Mouse (Mus musculus): ENCODE data around the gene Prdx5. TPM values are rescaled to one million over a fixed set of nuclear protein-coding genes. Genes with fewer than 3 reads are reported as not detected.

The Prdx5 gene
- total and polyA plus RNA-seq, 3 experiments, result 130 to 246 TPM; not detected in 1

DNA sequence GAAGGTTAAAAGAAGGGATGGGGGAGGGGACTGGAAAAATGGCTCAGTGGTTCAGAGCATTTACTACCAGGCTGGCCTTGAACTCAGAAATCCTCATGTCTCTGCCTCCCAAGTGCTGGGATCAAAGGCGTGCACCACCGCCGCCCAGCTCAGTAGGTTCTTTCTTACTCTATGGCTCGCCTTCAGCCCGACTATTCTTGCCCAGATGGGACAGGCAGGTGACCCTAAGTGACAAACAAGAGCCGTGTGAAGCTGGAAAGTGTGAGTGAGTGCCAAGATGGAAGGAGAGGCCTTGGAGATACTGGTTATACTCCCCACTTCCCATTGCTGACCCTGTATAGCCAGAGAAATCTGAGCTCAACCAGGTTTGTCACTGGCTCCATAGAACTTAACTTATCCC, 33.8 kb upstream of the Prdx5 start:
- peaks cover 0 to 2% of the 10 kb centered on the region in 2 experiments; a peak in 1 of 4 replicates for H3K36me3 ChIP-seq (ENCODE audit: control insufficient read depth in 1 of 2, insufficient read depth in 2 of 2, low read length in 2 of 2)
- H3K4me3 ChIP-seq (ENCODE audit: control insufficient read depth in 1 of 2, insufficient read depth in 1 of 2, low read depth in 2 of 2, low read length in 2 of 2), result no peak overlapping the region
- peaks cover 8% of the 10 kb centered on the region; the same call in 1 of the 2 replicates for H3K79me2 ChIP-seq (ENCODE audit: control insufficient read depth, insufficient read depth, low read length, poor library complexity)
- no peaks in the 10 kb centered on the region for H3K9me3 ChIP-seq (replicated peaks; ENCODE audit: insufficient read depth, low read length)
- H3K9ac ChIP-seq (ENCODE audit: control insufficient read depth, low read depth, low read length, poor library complexity, severe bottlenecking), result no peak overlapping the region
- H3K27ac ChIP-seq (ENCODE audit: control insufficient read depth, low read depth, low read length), result no peak overlapping the region
- TF ChIP-seq MYB (IDR thresholded peaks at IDR 0.05; ENCODE audit: low read depth, low read length), result no peak
- TF ChIP-seq ZKSCAN1 (IDR thresholded peaks at IDR 0.05; ENCODE audit: low read depth, low read length), result no peak
- TF ChIP-seq MAX (IDR thresholded peaks at IDR 0.05; ENCODE audit: low read length), result no peak
- no peak for TF ChIP-seq POLR2A (IDR thresholded peaks at IDR 0.05; ENCODE audit: control insufficient read depth in 1 of 2, insufficient read depth in 1 of 2, low read depth in 1 of 2, low read length in 2 of 2, poor library complexity in 1 of 2)
- no peak for TF ChIP-seq ZC3H11A (IDR thresholded peaks at IDR 0.05; ENCODE audit: low read depth, low read length)
- no peak for TF ChIP-seq ETS1 (IDR thresholded peaks at IDR 0.05; ENCODE audit: low read depth, low read length)
- peaks cover 0 to 10% of the 10 kb centered on the region in 2 experiments; a peak in 2 of 4 replicates for H3K4me1 ChIP-seq (ENCODE audit: control insufficient read depth in 1 of 2, insufficient read depth in 2 of 2, low read length in 2 of 2)
- DNase-seq (ENCODE audit: low read depth, low spot score), result no peak
- no peaks in the 10 kb centered on the region for H3K27me3 ChIP-seq (ENCODE audit: control insufficient read depth in 1 of 2, insufficient read depth in 2 of 2, low read length in 2 of 2)

DNA sequence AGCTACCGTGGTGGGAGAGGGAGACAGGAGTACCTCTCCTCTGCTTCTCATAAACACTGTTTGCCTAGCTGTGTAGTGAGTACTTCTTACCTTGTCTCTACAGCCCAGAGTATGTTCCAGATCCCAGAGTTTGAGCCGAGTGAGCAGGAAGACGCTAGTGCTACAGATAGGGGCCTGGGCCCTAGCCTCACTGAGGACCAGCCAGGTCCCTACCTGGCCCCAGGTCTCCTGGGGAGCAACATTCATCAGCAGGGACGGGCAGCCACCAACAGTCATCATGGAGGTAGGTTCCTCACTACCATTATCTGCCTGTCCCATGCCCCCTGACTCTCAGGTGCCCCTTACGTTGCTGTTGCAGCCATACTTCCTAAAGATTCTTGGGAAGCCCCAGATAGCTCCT, 32.9 kb upstream of the Prdx5 start:
- Histone ChIP-seq H3K27ac (ENCODE audit: control insufficient read depth, low read depth, low read length) (peak overlapping the region; percentile 41), H3K9me3 (replicated peaks; ENCODE audit: insufficient read depth, low read length) (no peaks in the 10 kb centered on the region), H3K4me1 (ENCODE audit: control insufficient read depth in 1 of 2, insufficient read depth in 2 of 2, low read length in 2 of 2) (peaks cover 0 to 10% of the 10 kb centered on the region in 2 experiments; a peak in 2 of 4 replicates), H3K79me2 (ENCODE audit: control insufficient read depth, insufficient read depth, low read length, poor library complexity) (peaks cover 8% of the 10 kb centered on the region; the same call in 1 of the 2 replicates), H3K4me3 (ENCODE audit: control insufficient read depth in 1 of 2, insufficient read depth in 1 of 2, low read depth in 2 of 2, low read length in 2 of 2) (peak overlapping the region; percentile 62 to 78), H3K9ac (ENCODE audit: control insufficient read depth, low read depth, low read length, poor library complexity, severe bottlenecking) (peak overlapping the region; percentile 75), H3K27me3 (ENCODE audit: control insufficient read depth in 1 of 2, insufficient read depth in 2 of 2, low read length in 2 of 2) (no peaks in the 10 kb centered on the region), H3K36me3 (ENCODE audit: control insufficient read depth in 1 of 2, insufficient read depth in 2 of 2, low read length in 2 of 2) (peaks cover 0 to 2% of the 10 kb centered on the region in 2 experiments; a peak in 1 of 4 replicates)
- no peak for DNase-seq (ENCODE audit: low read depth, low spot score)
- TF ChIP-seq E2F4 (IDR thresholded peaks at IDR 0.05; ENCODE audit: borderline replicate concordance, low read depth, low read length), result no peak
- TF ChIP-seq RAD21 (IDR thresholded peaks at IDR 0.05; ENCODE audit: low read depth, low read length), result no peak
- TF ChIP-seq TAL1 (IDR thresholded peaks at IDR 0.05; ENCODE audit: low read length), result no peak
- TF ChIP-seq JUND (IDR thresholded peaks at IDR 0.05; ENCODE audit: low read depth, low read length), result no peak
- TF ChIP-seq ZC3H11A (IDR thresholded peaks at IDR 0.05; ENCODE audit: low read depth, low read length), result no peak
- TF ChIP-seq CHD2 (IDR thresholded peaks at IDR 0.05; ENCODE audit: low read length), result no peak
- no peak for TF ChIP-seq NRF1 (IDR thresholded peaks at IDR 0.05; ENCODE audit: insufficient read depth, low read depth, low read length, poor library complexity, severe bottlenecking)
- no peak for TF ChIP-seq CTCF (IDR thresholded peaks at IDR 0.05 in 2 of 3, conservative IDR thresholded peaks at IDR 0.05 in 1 of 3; ENCODE audit: control insufficient read depth in 1 of 3, insufficient read depth in 1 of 3, low read depth in 2 of 3, low read length in 3 of 3, poor library complexity in 1 of 3, severe bottlenecking in 1 of 3)
- no peak for TF ChIP-seq TBP (IDR thresholded peaks at IDR 0.05; ENCODE audit: low read depth, low read length)
- no peak for TF ChIP-seq SMC3 (IDR thresholded peaks at IDR 0.05; ENCODE audit: low read depth, low read length)
- no peak for TF ChIP-seq NELFE (IDR thresholded peaks at IDR 0.05; ENCODE audit: low read depth, low read length)
- TF ChIP-seq HCFC1 (IDR thresholded peaks at IDR 0.05; ENCODE audit: low read depth, low read length), result no peak
- no peak for TF ChIP-seq GATA1 (IDR thresholded peaks at IDR 0.05; ENCODE audit: low read depth, low read length)
